In the genomic region with DNA sequence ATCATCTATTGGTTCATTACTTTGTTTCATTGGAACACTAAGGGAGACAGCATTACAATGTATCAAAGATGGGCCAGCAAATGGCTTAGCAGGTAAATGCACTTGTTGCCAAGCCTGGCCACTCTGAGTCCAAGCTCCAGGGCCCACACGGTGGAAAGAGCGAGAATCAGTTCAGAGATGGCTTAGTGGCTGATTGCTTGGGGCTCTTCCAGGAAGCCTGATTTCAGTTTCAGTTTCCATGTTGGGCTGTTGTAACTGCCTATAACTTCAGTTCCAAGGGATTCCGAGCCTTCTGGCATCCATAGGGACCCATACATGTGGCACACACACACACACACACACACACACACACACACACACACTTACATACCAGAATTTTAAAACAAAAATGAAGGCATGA, we compare ENCODE assay signal across 15 mouse cellular contexts. TPM values are rescaled to one million over a fixed set of nuclear protein-coding genes. Genes with fewer than 3 reads are reported as not detected.
A peak's percentile ranks its signal among the peaks of the same experiment; 100 is the strongest.
DNase-seq lines count a peak whose midpoint lies in the region; ATAC-seq and TF ChIP-seq lines count a peak whose summit lies in the region.
"Had no signal": no experiment of that assay in that cellular context is flagged by ENCODE, and none has a peak within 500 bp of the region (broad histone marks: within the 10 kb centered on the region; RNA-seq: fewer than 3 reads in every experiment).

No protein-coding gene starts in this region.

- peak; percentile 13 for DNase-seq in forebrain, postnatal 0 days
- no peak for DNase-seq in forebrain, embryonic 10.5 days (ENCODE audit: extremely low spot score, low spot score)
- DNase-seq in kidney, postnatal 36 days = peak; percentile 7 to 41
- DNase-seq in MN1 (ENCODE audit: low spot score) = peak; percentile 16
- no peak for DNase-seq in hindbrain, embryonic 14.5 days (ENCODE audit: low spot score)
- DNase-seq: cerebellum, adult 11 months; cerebellum, postnatal 36 days; right cerebral cortex, postnatal 25 days had no signal

- no peak overlapping the region for H3K27ac ChIP-seq in forebrain, postnatal 0 days (ENCODE audit: low read depth, low read length)
- no peak overlapping the region for H3K27ac ChIP-seq in forebrain, embryonic 10.5 days
- no peak overlapping the region for H3K27ac ChIP-seq in kidney, embryonic 15.5 days
- no peak overlapping the region for H3K27ac ChIP-seq in hindbrain, embryonic 14.5 days
- H3K27ac ChIP-seq: embryonic facial prominence, embryonic 12.5 days; hindbrain, postnatal 0 days; limb, embryonic 15.5 days; midbrain, embryonic 13.5 days had no signal

- TF ChIP-seq CTCF in forebrain, postnatal 0 days (IDR thresholded peaks at IDR 0.05; ENCODE audit: low read depth) = no peak

- H3K4me1 ChIP-seq in forebrain, postnatal 0 days (ENCODE audit: insufficient read depth) = no peaks in the 10 kb centered on the region
- H3K4me1 ChIP-seq in forebrain, embryonic 10.5 days = peaks cover 3% of the 10 kb centered on the region; the same call in 1 of the 2 replicates
- no peaks in the 10 kb centered on the region for H3K4me1 ChIP-seq in kidney, embryonic 15.5 days
- H3K4me1 ChIP-seq in hindbrain, embryonic 14.5 days (replicated peaks; ENCODE audit: control insufficient read depth, insufficient read depth, low read length) = no peaks in the 10 kb centered on the region
- H3K4me1 ChIP-seq: embryonic facial prominence, embryonic 12.5 days; limb, embryonic 15.5 days; midbrain, embryonic 13.5 days had no signal

- H3K27me3 ChIP-seq in forebrain, postnatal 0 days (ENCODE audit: insufficient read depth, low read length) = peaks cover 3% of the 10 kb centered on the region; the same call in 1 of the 2 replicates
- no peaks in the 10 kb centered on the region for H3K27me3 ChIP-seq in forebrain, embryonic 10.5 days (ENCODE audit: poor library complexity, severe bottlenecking)
- no peaks in the 10 kb centered on the region; the same call in 1 of the 2 replicates for H3K27me3 ChIP-seq in kidney, embryonic 15.5 days
- no peaks in the 10 kb centered on the region for H3K27me3 ChIP-seq in hindbrain, embryonic 14.5 days (ENCODE audit: control insufficient read depth, insufficient read depth, low read length)
- H3K27me3 ChIP-seq: limb, embryonic 15.5 days; midbrain, embryonic 13.5 days had no signal

- ATAC-seq in forebrain, postnatal 0 days = no peak
- no peak for ATAC-seq in kidney, embryonic 15.5 days (replicated peaks; ENCODE audit: low FRiP score)
- ATAC-seq in megakaryocyte, adult 5-6 weeks (ENCODE audit: poor library complexity, severe bottlenecking) = 0 out of 2 replicates have a peak, but pooled peaks have one; percentile 34
- ATAC-seq in monocyte, adult 5-6 weeks (replicated peaks; ENCODE audit: insufficient number of reproducible peaks, low FRiP score, low TSS enrichment, poor library complexity, severe bottlenecking) = no peak
- no peak for ATAC-seq in hindbrain, embryonic 14.5 days (ENCODE audit: low FRiP score)

- WGBS in forebrain, postnatal 0 days = 75% methylated on average over 3 of the region's 3 CpGs
- 76% methylated on average over 3 of the region's 3 CpGs for WGBS in forebrain, embryonic 10.5 days
- 78% methylated on average over 3 of the region's 3 CpGs for WGBS in kidney, embryonic 15.5 days
- WGBS in hindbrain, embryonic 14.5 days = 82% methylated on average over 3 of the region's 3 CpGs

- no peaks in the 10 kb centered on the region for H3K9me3 ChIP-seq in forebrain, postnatal 0 days (ENCODE audit: low read length)
- H3K9me3 ChIP-seq in forebrain, embryonic 10.5 days = no peaks in the 10 kb centered on the region
- H3K9me3 ChIP-seq in kidney, embryonic 15.5 days (replicated peaks) = no peaks in the 10 kb centered on the region
- no peaks in the 10 kb centered on the region for H3K9me3 ChIP-seq in hindbrain, embryonic 14.5 days (ENCODE audit: control insufficient read depth, low read length)
- H3K9me3 ChIP-seq: embryonic facial prominence, embryonic 12.5 days; limb, embryonic 15.5 days; midbrain, embryonic 13.5 days had no signal

- H3K4me2 ChIP-seq in forebrain, postnatal 0 days (ENCODE audit: low read depth) = no peak overlapping the region
- no peak overlapping the region for H3K4me2 ChIP-seq in kidney, embryonic 15.5 days
- no peak overlapping the region for H3K4me2 ChIP-seq in hindbrain, embryonic 14.5 days (replicated peaks)
- H3K4me2 ChIP-seq: embryonic facial prominence, embryonic 12.5 days; limb, embryonic 15.5 days; midbrain, embryonic 13.5 days had no signal

- no peak overlapping the region for H3K4me3 ChIP-seq in forebrain, postnatal 0 days (ENCODE audit: low read depth, low read length)
- H3K4me3 ChIP-seq in forebrain, embryonic 10.5 days = no peak overlapping the region
- no peak overlapping the region for H3K4me3 ChIP-seq in kidney, embryonic 15.5 days (replicated peaks)
- H3K4me3 ChIP-seq in hindbrain, embryonic 14.5 days (replicated peaks; ENCODE audit: low read length) = no peak overlapping the region
- H3K4me3 ChIP-seq: embryonic facial prominence, embryonic 12.5 days; limb, embryonic 15.5 days; midbrain, embryonic 13.5 days had no signal

- no peaks in the 10 kb centered on the region for H3K36me3 ChIP-seq in forebrain, postnatal 0 days (ENCODE audit: insufficient read depth)
- H3K36me3 ChIP-seq in forebrain, embryonic 10.5 days (replicated peaks) = no peaks in the 10 kb centered on the region
- no peaks in the 10 kb centered on the region for H3K36me3 ChIP-seq in kidney, embryonic 15.5 days
- H3K36me3 ChIP-seq in hindbrain, embryonic 14.5 days (replicated peaks; ENCODE audit: control insufficient read depth, insufficient read depth) = no peaks in the 10 kb centered on the region
- H3K36me3 ChIP-seq: embryonic facial prominence, embryonic 12.5 days; limb, embryonic 15.5 days; midbrain, embryonic 13.5 days had no signal

- no peak overlapping the region for H3K9ac ChIP-seq in forebrain, postnatal 0 days
- no peak overlapping the region for H3K9ac ChIP-seq in kidney, embryonic 15.5 days
- no peak overlapping the region for H3K9ac ChIP-seq in hindbrain, embryonic 14.5 days
- H3K9ac ChIP-seq: embryonic facial prominence, embryonic 12.5 days; limb, embryonic 15.5 days; midbrain, embryonic 13.5 days had no signal

RNA-seq across cellular contexts. Expression of a gene that starts 47.5 kb away (rescaled TPM):
- total RNA-seq in forebrain, postnatal 0 days (2014; rRNA removed) = 49.2 and 68.8 TPM in 2 replicates
- polyA plus RNA-seq in forebrain, postnatal 0 days (2015; fragmentation: Nextera tagmentation; extraction: Ambion mirVana) = 41.6 and 58.3 TPM in 2 replicates
- polyA plus RNA-seq in forebrain, embryonic 10.5 days (2016; fragmentation: Nextera tagmentation; extraction: Ambion mirVana) = 16.2 and 16.3 TPM in 2 replicates
- 11.1 and 11.9 TPM in 2 replicates for polyA plus RNA-seq in kidney, embryonic 15.5 days (2015; fragmentation: Nextera tagmentation; extraction: Ambion mirVana)
- 51.2 and 57.6 TPM in 2 replicates for total RNA-seq in megakaryocyte, adult 5-6 weeks (2015)
- 30.9 and 40.7 TPM in 2 replicates for total RNA-seq in megakaryocyte, adult 5-6 weeks (2017)
- 6.0 to 7.8 TPM (median 6.9 TPM) in 3 replicates for total RNA-seq in monocyte, adult 5-6 weeks (2017)
- 21.6 and 21.8 TPM in 2 replicates for polyA plus RNA-seq in hindbrain, embryonic 14.5 days (2014; fragmentation: Nextera tagmentation; extraction: Ambion mirVana)

RNA-seq across cellular contexts. Expression of a gene that starts 51.1 kb away (rescaled TPM):
- 0.69 and 1.6 TPM in 2 replicates for total RNA-seq in forebrain, postnatal 0 days (2014; rRNA removed)
- polyA plus RNA-seq in forebrain, postnatal 0 days (2015; fragmentation: Nextera tagmentation; extraction: Ambion mirVana) = 0.28 and 0.36 TPM in 2 replicates
- 0.12 and 0.25 TPM in 2 replicates for polyA plus RNA-seq in forebrain, embryonic 10.5 days (2016; fragmentation: Nextera tagmentation; extraction: Ambion mirVana)
- 0.22 and 0.27 TPM in 2 replicates for polyA plus RNA-seq in kidney, embryonic 15.5 days (2015; fragmentation: Nextera tagmentation; extraction: Ambion mirVana)
- 29.2 and 32.2 TPM in 2 replicates for total RNA-seq in megakaryocyte, adult 5-6 weeks (2015)
- total RNA-seq in megakaryocyte, adult 5-6 weeks (2017) = 27.4 and 28.2 TPM in 2 replicates
- 77.4 to 130 TPM (median 92.6 TPM) in 3 replicates for total RNA-seq in monocyte, adult 5-6 weeks (2017)
- polyA plus RNA-seq in hindbrain, embryonic 14.5 days (2014; fragmentation: Nextera tagmentation; extraction: Ambion mirVana) = 0.22 and 0.31 TPM in 2 replicates

Comparison
In these comparisons a context has a peak if more than half of its experiments do, and no peak if none do; other contexts are left out.
1. DNase-seq: peak in forebrain, postnatal 0 days (single experiment), kidney, postnatal 36 days (2 of 2) and MN1 (single experiment); none in forebrain, embryonic 10.5 days (single experiment) and hindbrain, embryonic 14.5 days (single experiment).